Mouse (Mus musculus): Measurements from ENCODE around the gene Sh3gl3.
A peak's percentile ranks its signal among the peaks of the same experiment; 100 is the strongest.

The Sh3gl3 gene

DNA sequence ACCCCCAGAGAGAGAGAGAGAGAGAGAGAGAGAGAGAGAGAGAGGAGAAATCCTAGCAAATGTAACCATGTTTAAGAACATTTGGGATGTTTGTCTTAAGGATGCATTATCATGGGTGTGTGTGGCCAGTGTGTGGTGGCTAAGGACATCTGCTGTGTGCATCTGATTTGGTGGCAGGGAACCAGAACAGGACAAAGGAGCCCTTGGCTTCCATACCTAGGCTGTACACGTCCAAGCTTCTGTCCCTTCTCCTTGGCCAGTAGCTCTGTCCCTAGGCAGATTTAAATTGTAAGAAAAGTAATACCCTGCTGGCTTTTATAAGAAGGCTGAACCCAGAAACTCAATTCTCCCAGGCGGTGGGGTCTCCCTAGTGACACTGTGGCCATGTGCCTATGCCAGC is 121.0 kb downstream of the Sh3gl3 start:
- no peak for DNase-seq

DNA sequence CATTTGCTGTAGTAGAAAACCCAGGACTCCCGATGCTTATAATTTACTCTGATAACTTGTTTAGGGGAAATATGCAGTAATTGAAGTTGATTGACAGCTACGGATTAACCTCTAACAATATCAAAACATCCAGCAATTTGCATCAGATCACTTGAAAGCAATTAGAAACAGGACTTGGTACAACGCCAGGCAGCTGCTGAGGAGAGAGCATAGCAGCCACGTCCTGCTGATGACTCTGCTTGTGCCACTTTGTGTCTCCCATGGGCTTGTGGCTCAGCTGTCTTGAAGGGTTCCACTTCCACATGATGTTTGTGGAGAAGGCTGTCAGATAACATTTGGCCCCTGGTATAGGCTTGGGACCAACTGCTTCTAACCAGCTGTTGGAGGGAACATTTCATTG is 134.8 kb downstream of the Sh3gl3 start:
- no peak for DNase-seq

DNA sequence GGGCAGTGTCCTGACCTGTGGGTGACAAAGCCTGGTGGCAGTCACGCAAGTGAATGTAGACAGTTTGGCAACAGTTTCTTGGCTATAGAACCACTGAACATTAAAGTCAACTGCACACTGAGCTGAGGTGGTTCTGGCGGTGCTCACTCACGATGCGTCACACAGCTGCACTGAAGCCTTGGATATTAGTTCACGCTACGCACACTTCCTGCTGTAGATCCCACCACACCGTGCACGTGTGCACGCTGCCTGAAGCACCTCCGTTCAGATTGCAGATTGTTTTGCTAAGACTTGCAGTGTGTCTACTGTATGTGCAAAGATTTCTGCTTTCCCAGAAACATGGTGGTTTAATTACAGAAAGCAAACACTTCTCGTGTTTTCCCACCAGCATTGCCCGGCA is 144.9 kb downstream of the Sh3gl3 start:
- DNase-seq = no peak

DNA sequence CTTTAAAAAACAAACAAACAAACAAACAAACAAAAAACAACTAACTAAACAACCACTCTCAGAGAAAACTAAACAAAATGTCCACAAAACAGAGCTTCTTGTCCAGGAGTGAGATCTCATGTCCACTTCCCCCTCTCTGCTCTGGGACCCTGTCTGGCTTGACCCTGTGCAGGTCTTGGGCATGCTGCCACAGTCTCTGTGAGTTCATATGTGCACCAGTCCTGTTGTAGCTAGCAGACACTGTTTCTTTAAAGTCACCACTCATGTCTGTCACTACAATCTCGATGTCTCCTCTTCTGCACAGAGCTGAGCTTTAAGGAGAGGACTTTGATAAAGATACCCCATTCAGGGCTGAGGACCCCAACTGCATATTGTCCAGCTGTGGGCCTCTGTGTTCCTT is 153.0 kb downstream of the Sh3gl3 start:
- no peak for DNase-seq

DNA sequence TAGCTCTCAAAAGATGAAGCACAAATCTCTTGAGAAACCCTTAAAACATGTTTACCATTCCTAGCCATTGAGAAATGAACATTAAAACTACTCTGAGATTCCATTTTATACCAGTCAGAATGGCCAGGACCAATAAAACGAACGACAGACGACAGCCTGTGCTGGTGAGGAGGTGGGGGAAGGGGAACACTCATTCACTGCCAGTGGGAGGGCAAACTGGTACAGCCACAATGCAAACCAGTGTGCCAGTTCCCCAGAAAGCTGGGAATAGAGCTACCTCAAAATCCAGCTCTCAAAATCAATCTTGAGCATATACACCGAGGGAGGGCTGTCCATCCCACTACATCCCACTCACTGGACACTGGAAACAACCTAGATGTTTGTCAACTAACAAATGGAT is 153.6 kb downstream of the Sh3gl3 start:
- no peak for DNase-seq

DNA sequence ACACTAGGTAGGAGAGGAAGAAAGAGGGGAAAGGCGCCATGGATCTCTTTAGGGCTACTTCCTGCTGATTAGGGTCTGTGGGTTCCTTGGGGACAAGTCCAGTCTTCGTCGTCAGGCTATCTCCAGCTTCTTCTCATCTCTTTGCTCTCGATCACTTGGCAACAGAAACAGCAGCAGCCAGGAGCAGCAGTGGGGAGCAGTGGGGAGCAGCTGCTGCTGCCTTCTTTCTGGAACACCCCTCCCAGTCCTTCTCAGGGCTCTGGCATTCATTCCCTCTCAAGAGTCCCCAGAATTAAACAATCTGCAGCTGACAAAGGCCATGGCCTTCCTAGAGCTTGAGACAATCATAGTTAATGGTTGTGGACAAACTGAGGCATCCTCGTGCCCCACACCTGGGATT is 154.2 kb downstream of the Sh3gl3 start:
- DNase-seq = no peak

DNA sequence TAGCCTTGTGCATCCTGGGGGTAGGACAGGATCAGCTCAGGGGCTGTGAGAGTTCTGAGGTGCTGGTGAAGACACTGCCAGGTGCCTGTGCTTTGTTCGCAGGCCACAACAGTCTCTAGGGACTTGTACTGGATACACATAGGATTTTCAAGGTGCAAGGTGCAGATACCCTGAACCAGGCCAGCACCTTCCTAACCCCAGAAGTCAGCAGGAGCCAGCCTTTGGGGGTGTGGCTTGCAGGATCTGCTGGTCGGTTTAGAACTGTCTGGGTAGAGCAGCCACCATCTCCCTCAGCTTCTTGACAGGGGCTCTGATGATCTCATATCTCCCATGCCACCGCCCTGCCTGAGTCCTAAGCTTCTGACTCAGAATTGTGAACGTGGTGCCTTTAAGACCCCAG is 156.2 kb downstream of the Sh3gl3 start:
- no peak for DNase-seq

DNA sequence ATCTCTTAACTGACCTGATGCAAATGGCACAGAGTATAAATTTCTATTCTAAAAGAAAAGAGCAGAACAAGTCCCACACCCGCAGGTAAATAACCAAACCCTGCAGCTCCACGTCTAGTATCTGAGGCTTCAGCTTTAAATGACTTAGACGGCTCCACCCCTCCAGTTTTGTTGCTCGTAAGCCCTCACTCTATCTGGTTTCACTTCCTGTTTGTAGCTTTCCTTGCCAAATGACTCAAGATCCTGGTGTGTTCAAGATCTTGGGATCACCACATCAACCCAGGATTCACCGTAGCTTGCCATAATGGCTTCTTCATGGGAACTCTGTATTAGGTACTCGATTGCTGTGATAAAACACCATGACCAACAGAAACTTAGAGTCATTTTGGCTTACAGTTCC is 157.2 kb downstream of the Sh3gl3 start:
- no peak for DNase-seq

DNA sequence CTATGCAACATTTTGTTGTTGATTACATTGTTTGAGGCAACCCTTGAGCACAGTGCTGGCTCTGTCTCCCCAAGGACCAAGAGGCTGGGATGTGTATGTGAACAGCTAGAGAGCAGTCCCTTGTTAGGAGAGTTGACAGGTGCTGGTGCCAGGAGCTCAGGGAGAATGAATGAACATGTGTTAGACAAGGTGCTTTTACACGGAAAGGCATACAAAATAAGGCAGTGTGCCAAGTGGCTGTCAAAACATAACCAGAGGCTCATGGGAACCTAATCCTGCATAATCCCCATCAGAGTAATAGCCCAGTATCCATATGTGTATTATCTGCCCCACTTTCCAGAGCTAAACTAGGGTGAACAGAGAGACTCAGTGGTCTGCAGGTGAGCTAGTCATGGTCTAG is 160.4 kb downstream of the Sh3gl3 start:
- DNase-seq = no peak

DNA sequence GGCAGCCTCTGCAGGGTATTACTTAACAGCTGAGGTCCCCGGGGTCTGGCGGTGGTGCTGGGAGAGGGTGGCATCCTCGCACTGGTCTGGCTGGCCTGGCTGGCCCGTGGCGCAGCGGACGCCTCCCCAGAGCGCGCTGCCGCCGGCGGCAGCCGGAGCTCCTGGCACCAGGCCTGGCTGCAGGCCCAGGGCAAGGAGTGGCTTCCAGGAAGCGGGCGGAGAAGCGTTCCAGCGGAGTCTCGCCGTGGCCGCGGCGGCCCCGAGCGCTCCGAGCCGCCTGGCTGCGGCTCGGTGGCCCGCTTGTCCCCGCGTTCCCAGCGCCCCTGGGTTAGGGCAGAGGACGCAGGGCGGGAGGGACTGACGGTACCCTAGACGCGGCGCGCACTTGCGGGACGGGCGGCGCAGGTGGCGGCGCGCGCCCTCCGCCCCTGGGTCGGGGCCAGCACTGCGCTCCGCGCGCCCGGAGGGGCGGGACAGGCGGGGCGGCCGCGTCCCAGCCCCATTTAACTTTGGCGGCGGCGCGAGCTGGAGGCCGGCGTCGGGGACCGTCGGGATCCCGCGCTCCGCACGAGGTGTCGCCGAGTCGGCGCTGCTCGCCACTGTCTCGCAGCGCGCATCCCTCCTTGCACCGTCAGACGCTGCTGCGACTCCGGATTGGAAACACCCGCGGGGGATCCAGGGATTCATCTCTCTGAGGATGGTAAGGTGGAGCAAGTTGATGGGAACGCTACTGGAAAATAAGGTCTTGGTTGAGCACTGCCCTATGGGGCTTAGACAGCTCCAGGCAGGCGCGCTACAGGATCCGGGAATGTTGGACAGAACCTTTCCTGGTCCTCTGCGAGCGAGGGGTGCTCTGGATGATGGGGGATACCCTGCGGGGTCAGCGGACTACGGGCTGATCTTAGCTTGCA is 161.8 kb downstream of the Sh3gl3 start, which contains the start of gene Adamtsl3:
TSS of gene Adamtsl3 (plus strand) at position 484 of the 911 bp plus-strand sequence.
- peak; percentile 27 for DNase-seq

DNA sequence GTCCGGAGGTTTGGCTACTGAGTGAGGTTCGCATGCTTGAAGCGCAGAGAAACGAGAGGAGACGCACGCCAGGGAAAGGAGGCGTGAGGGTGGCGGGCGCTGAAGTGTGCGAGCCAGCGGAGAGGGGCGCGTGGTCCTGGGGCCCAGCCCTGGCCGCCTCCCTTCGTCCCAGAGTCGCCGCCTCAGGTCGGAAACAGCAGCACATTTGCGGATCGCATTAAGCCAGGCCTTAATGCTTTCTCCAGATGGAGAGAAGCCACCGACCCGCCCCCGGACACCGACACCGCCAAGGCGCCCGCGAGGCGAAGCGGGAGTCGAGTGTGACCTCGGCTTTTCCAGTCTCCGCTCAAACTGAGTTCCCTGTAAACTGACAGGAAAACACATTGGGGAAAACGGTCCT is 162.5 kb downstream of the Sh3gl3 start:
- peak; percentile 5 for DNase-seq

DNA sequence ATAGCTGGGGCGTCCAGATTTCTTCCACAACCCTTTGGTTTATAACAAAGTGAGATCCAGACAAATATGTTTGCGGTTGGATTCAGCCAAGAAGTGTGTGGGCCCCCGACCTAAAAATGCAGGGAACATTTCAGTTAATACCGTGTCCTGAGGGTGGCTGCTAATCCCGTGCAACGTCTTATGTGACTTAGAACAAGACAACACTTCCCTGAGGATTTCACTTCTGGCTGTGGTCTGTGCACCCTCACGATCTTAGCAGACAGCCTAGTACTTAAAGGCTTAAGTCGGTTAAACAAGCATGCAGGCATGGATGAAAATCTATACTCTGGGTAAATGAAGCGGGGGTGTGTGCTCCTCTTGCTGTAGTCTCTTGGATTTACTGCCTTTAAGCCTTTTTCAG is 164.5 kb downstream of the Sh3gl3 start:
- no peak for DNase-seq

DNA sequence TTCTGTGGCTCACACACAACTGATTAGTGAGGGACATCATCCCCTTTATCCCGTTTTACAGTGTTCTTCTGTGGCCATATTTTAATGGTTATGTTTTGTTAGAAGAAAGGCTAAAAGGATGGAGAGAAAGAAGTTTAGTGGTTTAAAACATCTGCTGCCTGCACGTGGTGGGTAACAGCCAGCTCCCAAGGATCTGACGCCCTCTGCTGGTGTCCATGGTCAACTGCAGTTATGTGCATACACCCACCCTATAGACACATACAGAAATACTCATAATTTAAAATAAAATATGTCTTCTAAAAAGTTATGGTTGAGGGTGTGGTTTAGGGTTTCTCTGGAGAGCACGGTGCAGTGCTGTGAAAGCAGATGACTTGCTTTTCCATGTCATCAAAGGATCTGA is 164.9 kb downstream of the Sh3gl3 start:
- no peak for DNase-seq

DNA sequence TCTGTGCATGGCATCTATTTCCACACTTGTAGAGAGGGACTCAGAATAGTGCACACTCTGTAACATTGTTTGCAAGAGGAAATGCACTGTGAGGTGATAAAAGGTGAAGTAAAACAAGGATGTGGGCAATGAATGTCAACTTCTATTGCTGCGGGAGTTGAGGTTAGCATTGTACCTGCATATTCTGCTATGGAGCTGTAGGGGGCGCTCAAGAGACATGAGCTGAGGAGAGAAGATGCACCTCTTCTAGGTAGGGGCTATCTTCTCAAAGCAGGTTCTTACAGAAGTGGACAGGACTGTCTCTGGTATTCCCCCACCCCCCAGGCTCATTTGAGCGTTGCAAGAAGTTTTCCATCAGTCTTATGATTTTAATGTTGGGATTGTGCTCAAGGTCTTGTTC is 165.6 kb downstream of the Sh3gl3 start:
- no peak for DNase-seq

DNA sequence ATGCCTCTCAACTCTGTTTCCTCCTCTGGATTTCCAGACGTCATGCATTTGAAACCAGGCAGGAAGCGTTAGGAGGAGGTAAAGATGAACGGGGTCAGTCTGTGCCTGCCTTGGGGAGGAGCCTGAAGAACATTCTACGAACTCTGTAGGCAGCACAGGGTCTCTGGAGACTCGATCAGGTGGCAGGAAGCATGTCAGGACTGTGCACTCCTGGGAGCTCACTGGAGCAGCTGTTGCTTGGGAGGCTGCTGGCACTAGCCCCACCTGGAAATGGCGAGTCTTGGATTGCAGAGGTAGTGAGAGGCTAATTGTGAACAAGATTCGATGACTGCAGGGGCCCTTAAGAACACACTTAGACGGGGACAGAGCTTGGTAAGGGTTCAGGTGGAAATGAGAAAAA is 167.8 kb downstream of the Sh3gl3 start:
- DNase-seq = no peak

DNA sequence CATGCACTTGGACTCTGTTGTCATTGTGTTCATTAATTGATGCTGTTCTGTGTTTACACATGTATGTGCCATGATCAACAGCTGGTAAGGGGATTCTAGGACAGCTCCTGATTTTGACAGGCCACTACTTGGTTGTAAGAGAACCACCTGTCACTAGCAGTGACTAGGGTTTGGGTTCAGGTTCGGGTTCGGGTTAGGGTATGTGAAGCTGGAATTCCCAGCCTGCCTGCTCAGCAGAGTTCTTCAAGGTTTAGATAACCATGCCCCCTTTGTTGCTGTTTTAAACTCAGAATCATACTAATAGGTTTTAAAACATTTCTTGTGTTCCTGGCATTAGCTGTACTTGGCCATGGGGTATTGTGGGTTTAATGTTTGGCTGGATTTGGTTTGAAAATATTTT is 173.1 kb downstream of the Sh3gl3 start:
- no peak for DNase-seq

DNA sequence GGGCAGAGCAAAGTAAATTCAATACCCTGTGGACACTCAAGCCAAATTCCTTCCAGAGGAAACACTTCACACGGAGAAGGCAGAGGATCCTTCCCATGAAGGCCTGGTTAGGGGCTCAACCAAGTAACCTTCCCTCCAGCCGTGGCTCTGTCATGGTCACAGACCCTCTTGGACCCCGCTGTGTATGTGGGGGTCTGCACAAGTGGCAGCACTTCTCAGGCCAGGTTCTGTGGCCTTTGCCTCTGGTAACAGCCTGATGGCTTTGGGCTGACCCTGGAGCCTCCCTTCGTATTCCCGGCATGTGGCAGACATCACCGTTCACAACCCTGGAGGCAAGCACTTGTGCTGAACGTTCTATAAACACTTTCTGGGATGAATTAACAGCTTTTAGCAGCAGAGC is 176.2 kb downstream of the Sh3gl3 start:
- DNase-seq = no peak

DNA sequence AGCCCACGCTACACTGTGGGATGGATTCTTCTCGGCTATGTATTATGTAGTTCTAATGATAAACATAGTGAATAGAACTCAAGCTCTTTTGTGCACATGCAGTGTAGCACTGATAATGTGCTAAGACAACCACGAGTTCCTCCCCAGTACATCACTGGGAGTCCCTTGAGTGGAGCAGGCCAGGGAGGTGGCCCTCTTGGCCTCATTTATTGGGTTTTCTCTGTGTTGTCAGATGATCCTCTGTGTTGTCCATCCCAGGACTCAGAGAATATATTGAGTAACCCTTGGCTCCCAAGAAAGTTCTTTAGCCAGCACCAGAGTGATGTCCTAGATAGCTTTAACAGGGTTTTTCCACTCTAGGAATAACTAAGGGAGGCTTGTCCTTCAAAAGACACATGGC is 176.8 kb downstream of the Sh3gl3 start:
- no peak for DNase-seq
